Mouse (Mus musculus): ENCODE measurements around the gene Olfr1192-ps1. TPM values are rescaled to one million over a fixed set of nuclear protein-coding genes. Genes with fewer than 3 reads are reported as not detected.
"Not testable (repeated sequence)": the region's sequence is repeated elsewhere in the genome, so short reads cannot be mapped to it uniquely, and the experiment has no call there.

Gene Olfr1192-ps1
- not detected in 2 replicates for polyA plus RNA-seq (2015; fragmentation: Nextera tagmentation; extraction: Ambion mirVana)

- H3K36me3 ChIP-seq = no peaks in the 10 kb centered on the region
- H3K27ac ChIP-seq = no peak within 1 kb of the TSS
- no peak within 1 kb of the TSS for H3K4me2 ChIP-seq
- no peaks in the 10 kb centered on the region for H3K4me1 ChIP-seq (replicated peaks)
- no peak within 1 kb of the TSS for H3K4me3 ChIP-seq
- 43% methylated on average over 1 of the region's 1 CpGs for WGBS
- H3K27me3 ChIP-seq = no peaks in the 10 kb centered on the region
- no peak within 1 kb of the TSS for H3K9ac ChIP-seq
- no peaks in the 10 kb centered on the region for H3K9me3 ChIP-seq
- ATAC-seq (ENCODE audit: low FRiP score) = no peak
Observed at GRCm38 (mm10) chr2:88648209-88648608, at the start of gene Olfr1192-ps1. Olfr1192-ps1 (plus strand) TSS chr2:88648509.

GRCm38 (mm10) chr2:88640242-88640641 is 8.1 kb upstream of the Olfr1192-ps1 start, which contains the start of gene Olfr1191-ps1:
Olfr1191-ps1 (plus strand) TSS chr2:88640542.
- not testable (repeated sequence) for H3K9ac ChIP-seq; H3K36me3 ChIP-seq; H3K27ac ChIP-seq; H3K4me3 ChIP-seq; H3K4me1 ChIP-seq (replicated peaks); H3K27me3 ChIP-seq; ATAC-seq (ENCODE audit: low FRiP score); H3K9me3 ChIP-seq; H3K4me2 ChIP-seq
- WGBS = 91% methylated on average over 1 of the region's 1 CpGs

- H3K9ac ChIP-seq; H3K27ac ChIP-seq; H3K27me3 ChIP-seq; H3K4me1 ChIP-seq (replicated peaks); H3K4me2 ChIP-seq; ATAC-seq (ENCODE audit: low FRiP score); H3K36me3 ChIP-seq; H3K9me3 ChIP-seq; H3K4me3 ChIP-seq: not testable (repeated sequence)
Observed at GRCm38 (mm10) chr2:88675328-88675727, 27.0 kb downstream of the Olfr1192-ps1 start, which contains the start of gene Olfr1193. Olfr1193 (plus strand) TSS chr2:88675628.

GRCm38 (mm10) chr2:88689087-88689486 is 40.8 kb downstream of the Olfr1192-ps1 start, which contains the start of gene Olfr1195:
Olfr1195 (minus strand) TSS chr2:88689187.
- H3K27ac ChIP-seq = no peak within 1 kb of the TSS
- no peaks in the 10 kb centered on the region for H3K27me3 ChIP-seq

GRCm38 (mm10) chr2:88704497-88704896 is 56.2 kb downstream of the Olfr1192-ps1 start, which contains the start of gene Olfr1196:
Olfr1196 (minus strand) TSS chr2:88704597.
- 94% methylated on average over 2 of the region's 2 CpGs for WGBS
- H3K4me2 ChIP-seq = no peak within 1 kb of the TSS
- H3K36me3 ChIP-seq = no peaks in the 10 kb centered on the region
- ATAC-seq (ENCODE audit: low FRiP score) = no peak
- no peaks in the 10 kb centered on the region for H3K9me3 ChIP-seq
- no peak within 1 kb of the TSS for H3K4me3 ChIP-seq
- no peak within 1 kb of the TSS for H3K9ac ChIP-seq
- H3K27me3 ChIP-seq = no peaks in the 10 kb centered on the region
- H3K27ac ChIP-seq = no peak within 1 kb of the TSS
- no peaks in the 10 kb centered on the region for H3K4me1 ChIP-seq (replicated peaks)

More at GRCm38 (mm10) chr2:88689087-88689486, 40.8 kb downstream of the Olfr1192-ps1 start, which contains the start of gene Olfr1195:
- no peaks in the 10 kb centered on the region for H3K36me3 ChIP-seq
- no peaks in the 10 kb centered on the region for H3K4me1 ChIP-seq (replicated peaks)
- no peaks in the 10 kb centered on the region for H3K9me3 ChIP-seq
- H3K4me2 ChIP-seq = no peak within 1 kb of the TSS
- no peak within 1 kb of the TSS for H3K4me3 ChIP-seq
- no peak for ATAC-seq (ENCODE audit: low FRiP score)
- no peak within 1 kb of the TSS for H3K9ac ChIP-seq

Other genes with a start within 250 kb of the Olfr1192-ps1 start
- gene Olfr1179, start 242.1 kb upstream of the Olfr1192-ps1 start, polyA plus RNA-seq (2015; fragmentation: Nextera tagmentation; extraction: Ambion mirVana) = not detected in 2 replicates
- not detected in 2 replicates for gene Olfr1180, start 229.4 kb upstream of the Olfr1192-ps1 start, polyA plus RNA-seq (2015; fragmentation: Nextera tagmentation; extraction: Ambion mirVana)
- not detected in 2 replicates for gene Olfr1181, start 222.3 kb upstream of the Olfr1192-ps1 start, polyA plus RNA-seq (2015; fragmentation: Nextera tagmentation; extraction: Ambion mirVana)
- gene Gm13757, start 199.4 kb upstream of the Olfr1192-ps1 start, polyA plus RNA-seq (2015; fragmentation: Nextera tagmentation; extraction: Ambion mirVana) = not detected in 2 replicates
- gene Olfr1183, start 193.6 kb upstream of the Olfr1192-ps1 start, polyA plus RNA-seq (2015; fragmentation: Nextera tagmentation; extraction: Ambion mirVana) = not detected in 2 replicates
- gene Olfr1184, start 164.9 kb upstream of the Olfr1192-ps1 start, polyA plus RNA-seq (2015; fragmentation: Nextera tagmentation; extraction: Ambion mirVana) = not detected in 2 replicates
- gene Olfr1185-ps1, start 155.2 kb upstream of the Olfr1192-ps1 start, polyA plus RNA-seq (2015; fragmentation: Nextera tagmentation; extraction: Ambion mirVana) = not detected in 2 replicates
- gene Olfr1186, start 130.0 kb upstream of the Olfr1192-ps1 start, polyA plus RNA-seq (2015; fragmentation: Nextera tagmentation; extraction: Ambion mirVana) = not detected in 2 replicates
- gene Olfr1188, start 91.6 kb upstream of the Olfr1192-ps1 start, polyA plus RNA-seq (2015; fragmentation: Nextera tagmentation; extraction: Ambion mirVana) = not detected in 2 replicates
- not detected in 2 replicates for gene Olfr1189, start 62.1 kb upstream of the Olfr1192-ps1 start, polyA plus RNA-seq (2015; fragmentation: Nextera tagmentation; extraction: Ambion mirVana)
- gene Olfr1191-ps1, start 8.0 kb upstream of the Olfr1192-ps1 start, polyA plus RNA-seq (2015; fragmentation: Nextera tagmentation; extraction: Ambion mirVana) = not detected in 2 replicates
- not detected in 2 replicates for gene Olfr1193, start 27.1 kb downstream of the Olfr1192-ps1 start, polyA plus RNA-seq (2015; fragmentation: Nextera tagmentation; extraction: Ambion mirVana)
- gene Olfr1195, start 40.7 kb downstream of the Olfr1192-ps1 start, polyA plus RNA-seq (2015; fragmentation: Nextera tagmentation; extraction: Ambion mirVana) = not detected in 2 replicates
- not detected in 2 replicates for gene Olfr1196, start 56.1 kb downstream of the Olfr1192-ps1 start, polyA plus RNA-seq (2015; fragmentation: Nextera tagmentation; extraction: Ambion mirVana)
- gene Olfr1197, start 83.9 kb downstream of the Olfr1192-ps1 start, polyA plus RNA-seq (2015; fragmentation: Nextera tagmentation; extraction: Ambion mirVana) = not detected in 2 replicates
- not detected in 2 replicates for gene Olfr1198, start 102.9 kb downstream of the Olfr1192-ps1 start, polyA plus RNA-seq (2015; fragmentation: Nextera tagmentation; extraction: Ambion mirVana)
- not detected in 2 replicates for gene Olfr1199, start 112.0 kb downstream of the Olfr1192-ps1 start, polyA plus RNA-seq (2015; fragmentation: Nextera tagmentation; extraction: Ambion mirVana)
- gene Olfr1200, start 122.0 kb downstream of the Olfr1192-ps1 start, polyA plus RNA-seq (2015; fragmentation: Nextera tagmentation; extraction: Ambion mirVana) = not detected in 2 replicates
- not detected in 2 replicates for gene Olfr1201, start 144.5 kb downstream of the Olfr1192-ps1 start, polyA plus RNA-seq (2015; fragmentation: Nextera tagmentation; extraction: Ambion mirVana)
- gene Olfr1202, start 166.0 kb downstream of the Olfr1192-ps1 start, polyA plus RNA-seq (2015; fragmentation: Nextera tagmentation; extraction: Ambion mirVana) = not detected in 2 replicates
- not detected in 2 replicates for gene Olfr1205, start 181.2 kb downstream of the Olfr1192-ps1 start, polyA plus RNA-seq (2015; fragmentation: Nextera tagmentation; extraction: Ambion mirVana)
- not detected in 2 replicates for gene Olfr1204, start 200.8 kb downstream of the Olfr1192-ps1 start, polyA plus RNA-seq (2015; fragmentation: Nextera tagmentation; extraction: Ambion mirVana)
- not detected in 2 replicates for gene Olfr1206, start 214.7 kb downstream of the Olfr1192-ps1 start, polyA plus RNA-seq (2015; fragmentation: Nextera tagmentation; extraction: Ambion mirVana)